23 mouse cellular contexts compared by ENCODE assay signal in genomic region chr12:70801361-70801760, GRCm38 (mm10). TPM values are rescaled to one million over a fixed set of nuclear protein-coding genes. Genes with fewer than 3 reads are reported as not detected.
DNase-seq lines count a peak whose midpoint lies in the region; ATAC-seq and TF ChIP-seq lines count a peak whose summit lies in the region.
"Had no signal": no experiment of that assay in that cellular context is flagged by ENCODE, and none has a peak within 500 bp of the region (broad histone marks: within the 10 kb centered on the region; RNA-seq: fewer than 3 reads in every experiment).

No protein-coding gene starts in this region.

- no peaks in the 10 kb centered on the region for H3K9me3 ChIP-seq in heart, embryonic 13.5 days
- no peaks in the 10 kb centered on the region for H3K9me3 ChIP-seq in CH12.LX (replicated peaks; ENCODE audit: low read length)
- no peaks in the 10 kb centered on the region for H3K9me3 ChIP-seq in heart, embryonic 16.5 days (replicated peaks; ENCODE audit: control insufficient read depth, low read length)
- H3K9me3 ChIP-seq: embryonic facial prominence, embryonic 10.5 days; forebrain, embryonic 10.5 days; hindbrain, embryonic 13.5 days had no signal

- peaks cover 37% of the 10 kb centered on the region for H3K4me1 ChIP-seq in heart, embryonic 13.5 days
- peaks cover 6 to 7% of the 10 kb centered on the region in 2 experiments; a peak in 3 of 4 replicates for H3K4me1 ChIP-seq in CH12.LX (ENCODE audit: control insufficient read depth in 1 of 2, insufficient read depth in 2 of 2)
- peaks cover 29% of the 10 kb centered on the region for H3K4me1 ChIP-seq in heart, embryonic 16.5 days (ENCODE audit: control insufficient read depth, insufficient read depth, low read length)

- no peak for TF ChIP-seq RAD21 in CH12.LX (IDR thresholded peaks at IDR 0.05; ENCODE audit: low read depth, low read length)

- dilution Hi-C loops in CH12.LX (cut with MboI; ENCODE audit: extremely low pct_ligation_motif_present, extremely low pct_unique_long_range_greater_than_20kb, low sequenced_read_pairs) = no loop called here

- WGBS in heart, embryonic 13.5 days = 38% methylated on average over 8 of the region's 8 CpGs
- 48% methylated on average over 8 of the region's 8 CpGs for WGBS in heart, embryonic 16.5 days

- intact Hi-C loops in heart, postnatal 25 days (cut with DNase I) = no loop called here

- no peak for TF ChIP-seq POLR2A in CH12.LX (IDR thresholded peaks at IDR 0.05; ENCODE audit: low read depth, low read length)

- no peaks in the 10 kb centered on the region for H3K36me3 ChIP-seq in heart, embryonic 13.5 days
- H3K36me3 ChIP-seq in CH12.LX (replicated peaks in 1 of 2; ENCODE audit: control insufficient read depth in 1 of 2, insufficient read depth in 1 of 2, low read length in 1 of 2) = no peaks in the 10 kb centered on the region
- no peaks in the 10 kb centered on the region for H3K36me3 ChIP-seq in heart, embryonic 16.5 days (ENCODE audit: control insufficient read depth, insufficient read depth)
- H3K36me3 ChIP-seq: embryonic facial prominence, embryonic 10.5 days; forebrain, embryonic 10.5 days; hindbrain, embryonic 13.5 days had no signal

- TF ChIP-seq CTCF in CH12.LX (conservative IDR thresholded peaks at IDR 0.05 in 1 of 2, IDR thresholded peaks at IDR 0.05 in 1 of 2; ENCODE audit: low read depth in 2 of 2, low read length in 2 of 2) = no peak

- TF ChIP-seq EP300 in CH12.LX (IDR thresholded peaks at IDR 0.05; ENCODE audit: low read length) = no peak

- H3K79me2 ChIP-seq in CH12.LX (replicated peaks; ENCODE audit: control insufficient read depth, extremely low read depth, insufficient read depth, poor library complexity, severe bottlenecking) = no peaks in the 10 kb centered on the region

- no peak overlapping the region for H3K4me3 ChIP-seq in heart, embryonic 13.5 days
- no peak overlapping the region for H3K4me3 ChIP-seq in CH12.LX (replicated peaks in 1 of 3; ENCODE audit: low read depth in 2 of 3, low read length in 2 of 3, poor library complexity in 1 of 3)
- no peak overlapping the region for H3K4me3 ChIP-seq in heart, embryonic 16.5 days (ENCODE audit: low read length)
- H3K4me3 ChIP-seq: embryonic facial prominence, embryonic 10.5 days; erythroblast, embryonic 14.5 days; forebrain, embryonic 10.5 days; gastrocnemius, adult 2 months; hindbrain, embryonic 13.5 days had no signal

- peak overlapping the region; percentile 70 for H3K27ac ChIP-seq in heart, embryonic 13.5 days (replicated peaks)
- H3K27ac ChIP-seq in CH12.LX (ENCODE audit: insufficient read depth, low read depth) = no peak overlapping the region
- H3K27ac ChIP-seq in heart, embryonic 16.5 days (ENCODE audit: low read length) = peak overlapping the region; percentile 40
- H3K27ac ChIP-seq: embryonic facial prominence, embryonic 10.5 days; forebrain, embryonic 10.5 days; gastrocnemius, adult 2 months; hindbrain, embryonic 13.5 days; hindbrain, postnatal 0 days had no signal

- H3K27me3 ChIP-seq in heart, embryonic 13.5 days (replicated peaks) = no peaks in the 10 kb centered on the region
- no peaks in the 10 kb centered on the region for H3K27me3 ChIP-seq in CH12.LX (replicated peaks)
- no peaks in the 10 kb centered on the region for H3K27me3 ChIP-seq in heart, embryonic 16.5 days (ENCODE audit: control insufficient read depth, insufficient read depth, low read length)

- peak overlapping the region; percentile 61 for H3K9ac ChIP-seq in heart, embryonic 13.5 days
- H3K9ac ChIP-seq in CH12.LX (ENCODE audit: insufficient read depth, low read depth) = no peak overlapping the region
- no peak overlapping the region; the same call in 1 of the 2 replicates for H3K9ac ChIP-seq in heart, embryonic 16.5 days (ENCODE audit: low read length)
- H3K9ac ChIP-seq: hindbrain, embryonic 13.5 days had no signal

- ATAC-seq in heart, embryonic 13.5 days (ENCODE audit: extremely low read depth, insufficient number of reproducible peaks, low FRiP score, low TSS enrichment) = no peak
- ATAC-seq in heart, embryonic 16.5 days (replicated peaks; ENCODE audit: extremely low read depth, insufficient read depth, low FRiP score) = no peak
- ATAC-seq in erythroblast, adult 5-6 weeks (replicated peaks; ENCODE audit: low FRiP score, poor library complexity, severe bottlenecking) = no peak
- ATAC-seq: CD4-positive, CD25-positive, alpha-beta regulatory T cell, adult 4 months; forebrain, embryonic 14.5 days; hindbrain, postnatal 0 days had no signal

- DNase-seq in heart, adult 11 months = peak; percentile 89
- DNase-seq in heart, postnatal 25 days (ENCODE audit: low spot score) = no peak
- no peak for DNase-seq in heart, postnatal 4 days
- no peak for DNase-seq in CH12.LX (ENCODE audit: extremely low read depth)
- no peak for DNase-seq in cerebellum, postnatal 36 days
- DNase-seq: adrenal gland, adult 8-10 months; B cell, adult 2 months; cerebellum, adult 18-20 months; cerebellum, adult 9-11 months; gastrocnemius, adult 2 months; gastrocnemius, postnatal 25 days; kidney, adult 11 months; kidney, adult 9 months had no signal

- in situ Hi-C loops in CH12.LX (cut with MboI; ENCODE audit: low pct_ligation_motif_present, low pct_unique_long_range_greater_than_20kb, low sequenced_read_pairs) = no loop called here

- no peak overlapping the region for H3K4me2 ChIP-seq in heart, embryonic 13.5 days
- H3K4me2 ChIP-seq in CH12.LX (ENCODE audit: insufficient read depth, low read depth, poor library complexity, severe bottlenecking) = peak overlapping the region; percentile 42
- no peak overlapping the region for H3K4me2 ChIP-seq in heart, embryonic 16.5 days (ENCODE audit: low read depth, low read length)
- H3K4me2 ChIP-seq: hindbrain, embryonic 13.5 days had no signal

TF ChIP-seq in CH12.LX, 34 proteins besides CTCF, POLR2A, EP300 and RAD21:
- no peak for TF ChIP-seq GABPA (IDR thresholded peaks at IDR 0.05; ENCODE audit: insufficient replicate concordance, low read depth, low read length)
- no peak for TF ChIP-seq TBP (conservative IDR thresholded peaks at IDR 0.05; ENCODE audit: low read depth, low read length)
- no peak for TF ChIP-seq BHLHE40 (IDR thresholded peaks at IDR 0.05; ENCODE audit: low read depth, low read length)
- TF ChIP-seq RCOR1 (conservative IDR thresholded peaks at IDR 0.05; ENCODE audit: low read depth, low read length) = no peak
- TF ChIP-seq ELF1 (IDR thresholded peaks at IDR 0.05; ENCODE audit: low read depth, low read length) = no peak
- TF ChIP-seq MAFK (IDR thresholded peaks at IDR 0.05; ENCODE audit: insufficient replicate concordance, low read length) = no peak
- no peak for TF ChIP-seq MXI1 (IDR thresholded peaks at IDR 0.05; ENCODE audit: low read depth, low read length)
- TF ChIP-seq USF1 (IDR thresholded peaks at IDR 0.05; ENCODE audit: low read depth, low read length) = no peak
- no peak for TF ChIP-seq MYC (IDR thresholded peaks at IDR 0.05; ENCODE audit: low read depth, low read length)
- TF ChIP-seq KAT2A (IDR thresholded peaks at IDR 0.05; ENCODE audit: insufficient replicate concordance, low read length) = no peak
- no peak for TF ChIP-seq MAZ (IDR thresholded peaks at IDR 0.05; ENCODE audit: low read depth, low read length)
- TF ChIP-seq TCF12 (IDR thresholded peaks at IDR 0.05; ENCODE audit: low read depth, low read length) = no peak

RNA-seq across cellular contexts. Expression of gene Frmd6, which starts 24.0 kb away (rescaled TPM):
- 10 to 100 TPM; 38.5 to 43.3 TPM for total RNA-seq in heart, postnatal 25 days (2021)
- 21.7 and 21.8 TPM in 2 replicates for polyA plus RNA-seq in heart, embryonic 13.5 days (2015; fragmentation: Nextera tagmentation; extraction: Ambion mirVana)
- total RNA-seq in heart, postnatal 4 days (2021) = 10 to 100 TPM; 40.0 to 42.1 TPM
- total RNA-seq in CH12.LX (2012; rRNA removed) (2.5 and 2.7 TPM in 2 replicates), CH12.LX (2014; rRNA removed) (3.1 and 3.5 TPM in 2 replicates)
- polyA plus RNA-seq in CH12.LX (2012; ENCODE audit: insufficient read length, low read depth) = 4.5 and 4.7 TPM in 2 replicates
- 25.7 and 27.7 TPM in 2 replicates for polyA plus RNA-seq in heart, embryonic 16.5 days (2015; fragmentation: Nextera tagmentation; extraction: Ambion mirVana)
- 0.19 and 1.3 TPM in 2 replicates for total RNA-seq in erythroblast, adult 5-6 weeks (2015; ENCODE audit: low replicate concordance)
- 0.60 and 1.5 TPM in 2 replicates for total RNA-seq in erythroblast, adult 5-6 weeks (2017; ENCODE audit: low replicate concordance)

Comparison
In these comparisons a context has a peak if more than half of its experiments do, and no peak if none do; other contexts are left out.
1. RNA of gene Frmd6, which starts 24.0 kb away (total RNA-seq): 38.5 to 43.3 TPM in heart, postnatal 25 days and 40.0 to 42.1 TPM in heart, postnatal 4 days; 2.5 to 3.5 TPM in CH12.LX and 0.19 to 1.5 TPM in erythroblast, adult 5-6 weeks; every median in the first group is over 4 times any median in the second.